Mouse (Mus musculus): ENCODE measurements around the gene Gm7029.
"Not testable (repeated sequence)": the region's sequence is repeated elsewhere in the genome, so short reads cannot be mapped to it uniquely, and the experiment has no call there.

GRCm38 (mm10) chr17:33887802-33888201 is 14.2 kb downstream of the Gm7029 start:
- not testable (repeated sequence) for TF ChIP-seq POLR2A (IDR thresholded peaks at IDR 0.05; ENCODE audit: extremely low read depth, insufficient read depth, low read length); CTCF (IDR thresholded peaks at IDR 0.05; ENCODE audit: low read depth, low read length)

All from liver, adult 2 months (tissue).